Mouse (Mus musculus) kidney, adult 2 months (tissue): ENCODE results near the gene Rhod.

ENCODE experiments used
- CTCF ChIP-seq: fragments of 200-500 bp; conservative IDR thresholded peaks from 2 replicates; pipeline ENCODE4 v1.5.1; 2011; ENCODE audit warnings: low read depth, mild to moderate bottlenecking, control low read depth, low read length, moderate library complexity, mixed read lengths; ENCODE audit not compliant: insufficient read depth, insufficient read length
- POLR2A ChIP-seq: fragments of 200-500 bp; IDR thresholded peaks from one replicate; pipeline ENCODE4 v1.6.1; 2011; ENCODE audit warnings: low read depth, low read length, control low read depth

DNA sequence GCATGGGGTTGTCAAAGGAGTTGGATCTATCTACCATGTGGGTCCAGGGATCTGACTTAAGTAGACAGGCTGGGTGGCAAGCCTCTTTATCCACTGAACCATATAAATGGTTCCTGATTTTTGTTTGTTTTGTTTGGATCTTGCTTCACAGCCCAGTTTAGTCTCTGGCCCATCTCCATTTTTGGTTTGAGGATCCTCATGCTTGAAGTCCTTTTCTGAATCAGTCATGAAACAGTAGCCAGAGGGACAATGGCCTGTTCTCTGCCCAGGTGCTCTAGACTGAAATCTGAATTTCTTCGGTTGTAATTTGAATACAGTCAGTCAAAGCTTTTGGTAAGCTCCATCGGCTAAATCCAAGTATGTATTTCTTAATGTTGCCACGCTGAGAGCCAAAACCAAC is 16.7 kb downstream of the Rhod start:
- TF ChIP-seq CTCF, result no peak
- no peak for TF ChIP-seq POLR2A
